In the genomic region with DNA sequence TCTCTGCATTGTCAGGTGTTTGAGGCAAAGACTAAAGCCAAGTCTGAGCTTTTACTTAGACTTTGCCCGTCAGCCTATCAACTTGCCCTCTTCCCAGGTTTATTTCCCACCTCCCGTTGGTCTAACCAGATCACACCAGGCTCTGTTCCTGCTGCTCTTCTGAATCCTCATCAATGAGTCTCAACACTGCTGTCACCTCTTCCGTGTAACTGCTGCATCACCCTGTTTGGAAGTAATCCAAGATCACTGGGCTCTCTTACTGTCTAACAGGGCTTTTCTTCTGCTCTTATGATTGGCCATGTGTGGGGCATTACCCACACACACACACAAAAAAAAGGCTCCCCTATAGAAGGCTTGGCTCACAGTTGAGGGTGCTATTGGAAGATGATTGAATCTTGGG, we compare ENCODE assay signal across 27 mouse cellular contexts. TPM values are rescaled to one million over a fixed set of nuclear protein-coding genes. Genes with fewer than 3 reads are reported as not detected.
DNase-seq lines count a peak whose midpoint lies in the region; ATAC-seq and TF ChIP-seq lines count a peak whose summit lies in the region.
"Had no signal": no experiment of that assay in that cellular context is flagged by ENCODE, and none has a peak within 500 bp of the region (broad histone marks: within the 10 kb centered on the region; RNA-seq: fewer than 3 reads in every experiment).

No protein-coding gene starts in this region.

- DNase-seq in kidney, adult 2 months = peak; percentile 5
- DNase-seq in kidney, postnatal 14 days = no peak
- DNase-seq in 3T3-L1 (ENCODE audit: low read depth, low spot score) = peak; percentile 40
- DNase-seq in MEL-GATA-1-ER (ENCODE audit: extremely low read depth, low read depth) = peak; percentile 20
- no peak for DNase-seq in heart, adult 9 months (ENCODE audit: low spot score in 2 of 2)
- DNase-seq in urinary bladder, adult 18-20 months (ENCODE audit: low spot score in 2 of 2) = no peak
- DNase-seq: adrenal gland, adult 2 months; adrenal gland, postnatal 14 days; cerebellum, adult 11-12 months; cerebellum, adult 8-10 months; cerebellum, postnatal 36 days; embryo, embryonic 11 days; gastrocnemius, postnatal 10 days; gastrocnemius, postnatal 36 days; heart, adult 2 months had no signal

- no peaks in the 10 kb centered on the region; the same call in 1 of the 2 replicates for H3K4me1 ChIP-seq in kidney, adult 2 months (ENCODE audit: control insufficient read depth, insufficient read depth, low read length)
- H3K4me1 ChIP-seq: embryonic facial prominence, embryonic 10.5 days; embryonic facial prominence, embryonic 13.5 days; forebrain, embryonic 10.5 days; forebrain, embryonic 13.5 days; hindbrain, embryonic 12.5 days; hindbrain, embryonic 15.5 days had no signal

- no peaks in the 10 kb centered on the region for H3K27me3 ChIP-seq in kidney, adult 2 months (replicated peaks; ENCODE audit: control insufficient read depth, insufficient read depth, low read length)
- H3K27me3 ChIP-seq: embryonic facial prominence, embryonic 13.5 days; forebrain, embryonic 13.5 days; hindbrain, embryonic 12.5 days; hindbrain, embryonic 15.5 days had no signal

- peak; percentile 37; the same call in 1 of the 2 replicates for ATAC-seq in megakaryocyte progenitor cell, adult 5-6 weeks (replicated peaks; ENCODE audit: poor library complexity)
- ATAC-seq: CD4-positive, CD25-positive, alpha-beta regulatory T cell, adult 4 months; forebrain, embryonic 13.5 days; forebrain, embryonic 16.5 days had no signal

- 66% methylated on average over 3 of the region's 3 CpGs for WGBS in kidney, adult 2 months

- H3K4me3 ChIP-seq in kidney, adult 2 months (ENCODE audit: insufficient read depth, low read depth, low read length) = no peak overlapping the region
- H3K4me3 ChIP-seq: embryonic facial prominence, embryonic 10.5 days; embryonic facial prominence, embryonic 13.5 days; forebrain, embryonic 10.5 days; forebrain, embryonic 13.5 days; heart, adult 2 months; hindbrain, embryonic 12.5 days; hindbrain, embryonic 15.5 days had no signal

- TF ChIP-seq CTCF in kidney, adult 2 months (conservative IDR thresholded peaks at IDR 0.05; ENCODE audit: insufficient read depth, insufficient read length, low read depth, low read length) = no peak

- H3K27ac ChIP-seq in kidney, adult 2 months (ENCODE audit: insufficient read depth, low read depth, low read length) = no peak overlapping the region
- H3K27ac ChIP-seq: embryonic facial prominence, embryonic 10.5 days; embryonic facial prominence, embryonic 13.5 days; forebrain, embryonic 10.5 days; forebrain, embryonic 13.5 days; heart, adult 2 months; hindbrain, embryonic 12.5 days; hindbrain, embryonic 15.5 days had no signal

- TF ChIP-seq POLR2A in kidney, adult 2 months (IDR thresholded peaks at IDR 0.05; ENCODE audit: low read depth, low read length) = no peak

- H3K36me3 ChIP-seq in kidney, adult 2 months (ENCODE audit: control insufficient read depth, insufficient read depth, low read length) = no peaks in the 10 kb centered on the region
- H3K36me3 ChIP-seq: embryonic facial prominence, embryonic 10.5 days; embryonic facial prominence, embryonic 13.5 days; forebrain, embryonic 10.5 days; hindbrain, embryonic 12.5 days; hindbrain, embryonic 15.5 days had no signal

RNA-seq across cellular contexts. Expression of gene Ppp1r3c, which starts 45.5 kb away (rescaled TPM):
- 3.0 and 4.6 TPM in 2 replicates for polyA plus RNA-seq in kidney, adult 2 months (2012; rRNA removed)
- not detected in 2 replicates for total RNA-seq in megakaryocyte progenitor cell, adult 5-6 weeks (2015)
- total RNA-seq in megakaryocyte progenitor cell, adult 5-6 weeks (2017) = not detected in 2 replicates
- total RNA-seq: granulocyte monocyte progenitor cell, adult 5-6 weeks; hematopoietic stem cell, adult 5-6 weeks had no signal
- polyA plus RNA-seq: C2C12; CD4-positive, CD25-positive, alpha-beta regulatory T cell, adult 4 months had no signal

RNA-seq across cellular contexts. Expression of gene Tnks2, which starts 52.0 kb away (rescaled TPM):
- polyA plus RNA-seq in kidney, adult 2 months (2012; rRNA removed) = 19.2 and 24.8 TPM in 2 replicates
- total RNA-seq in megakaryocyte progenitor cell, adult 5-6 weeks (2015) = 54.4 and 56.4 TPM in 2 replicates
- total RNA-seq in megakaryocyte progenitor cell, adult 5-6 weeks (2017) = 54.4 and 63.1 TPM in 2 replicates

Comparison
In these comparisons a context has a peak if more than half of its experiments do, and no peak if none do; other contexts are left out.
1. DNase-seq: peak in kidney, adult 2 months (single experiment), 3T3-L1 (single experiment) and MEL-GATA-1-ER (single experiment); none in kidney, postnatal 14 days (single experiment), heart, adult 9 months (0 of 2) and urinary bladder, adult 18-20 months (0 of 2).